Mouse (Mus musculus): ENCODE measurements at regions not wholly inside any gene's neighbourhood (a gene's known extent, or its start where the extent isn't known, plus 50 kb on each side); places are given as distances from the start of the nearest gene placed in this dataset.

DNA sequence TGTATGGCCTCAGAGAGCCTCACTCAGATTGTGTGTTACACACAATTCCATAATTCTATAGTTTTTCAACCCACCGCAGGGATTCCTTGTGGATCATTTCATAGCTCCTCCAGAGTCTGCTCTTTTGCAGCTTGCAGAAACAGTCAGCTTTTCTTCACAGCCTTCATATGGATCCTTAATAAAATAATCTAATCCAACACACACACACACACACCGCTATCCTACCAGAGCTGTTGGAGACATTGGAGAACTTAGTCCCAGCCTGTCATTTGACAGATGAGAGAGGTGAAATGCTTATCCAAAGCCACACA lies 71.2 kb upstream of the Foxo1 start:
- DNase-seq (ENCODE audit: low read depth) = no peak

DNA sequence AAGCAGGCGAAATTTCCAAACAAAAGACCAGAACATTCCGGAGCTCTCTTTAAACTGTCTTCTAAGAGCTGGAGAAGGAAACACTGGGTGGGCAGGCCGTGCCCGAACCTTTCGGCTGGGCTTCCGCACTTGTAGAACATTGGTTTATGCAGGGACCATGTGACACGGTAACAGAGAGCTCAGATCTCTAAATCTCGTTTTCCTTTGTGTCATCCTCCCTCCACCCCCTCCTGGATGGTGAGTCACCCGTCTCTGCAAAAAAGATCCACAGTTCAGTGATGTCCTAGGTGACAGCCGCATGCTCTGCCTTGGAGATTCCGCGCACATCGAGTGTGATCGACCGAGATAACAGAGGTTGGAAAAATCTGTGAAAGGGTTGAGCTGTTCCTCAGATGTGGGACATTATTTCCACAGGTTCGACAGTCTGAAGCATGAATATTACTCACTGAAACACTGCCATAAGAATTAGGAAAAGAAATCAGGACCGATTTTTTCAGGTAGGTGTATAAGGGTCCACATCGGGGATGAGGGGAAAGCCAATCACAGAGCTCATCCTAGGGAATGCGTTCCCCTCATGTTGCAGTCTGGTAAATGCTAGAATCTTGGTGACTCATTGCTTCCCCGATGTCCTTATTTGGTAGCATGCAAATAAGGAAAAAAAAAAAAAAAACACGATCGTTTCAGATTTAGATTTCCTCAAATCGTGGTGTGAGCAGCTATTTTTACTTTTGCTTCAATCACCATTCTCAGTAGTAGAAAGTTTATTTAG lies 70.0 kb upstream of the Foxo1 start:
- DNase-seq (ENCODE audit: low read depth) = no peak

DNA sequence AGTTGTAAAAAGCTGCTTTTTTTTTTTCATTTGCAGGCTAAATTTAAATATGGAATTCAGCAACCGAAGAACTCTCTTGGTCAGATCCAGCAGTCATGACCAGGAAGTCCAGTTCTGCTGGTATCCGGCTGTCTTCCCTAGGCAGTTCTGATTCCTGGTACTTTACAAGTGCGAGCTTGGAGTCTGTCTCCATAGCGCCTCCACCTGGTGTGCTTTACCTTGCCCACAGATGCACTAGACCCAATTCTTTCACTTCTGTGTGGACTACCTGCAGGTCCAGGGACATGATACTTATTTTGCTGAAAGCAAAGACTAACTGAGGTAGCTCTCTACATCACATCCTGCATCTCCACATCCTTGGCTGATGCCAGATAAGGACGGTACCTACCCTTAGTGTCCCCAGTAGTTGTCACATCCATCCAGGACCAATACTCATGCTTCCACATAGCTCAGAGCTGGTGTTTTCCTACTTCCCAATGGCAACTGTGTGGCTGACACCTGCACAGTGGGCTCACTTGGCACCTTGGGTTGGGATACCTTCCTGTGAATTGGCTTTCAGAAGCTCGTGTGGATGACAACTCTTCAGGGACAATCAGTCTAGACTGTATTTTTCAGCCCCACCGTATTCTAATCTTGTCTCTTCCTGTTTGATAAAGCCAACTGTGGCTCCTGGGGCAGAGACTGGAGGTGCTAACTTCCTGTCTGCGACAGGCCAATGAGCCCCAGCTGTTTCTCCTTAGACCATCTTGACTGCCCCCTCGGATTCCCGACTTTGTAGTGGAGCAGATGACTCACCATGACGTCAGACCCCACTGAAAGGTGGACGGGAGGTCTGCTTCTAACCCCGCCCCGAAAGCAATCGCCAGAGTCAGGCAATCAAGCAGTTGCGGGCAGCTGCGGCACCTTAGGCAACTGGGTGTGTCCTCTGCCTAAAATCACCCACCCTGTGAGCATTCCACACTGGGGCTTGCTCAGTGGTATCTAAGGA lies 69.1 kb upstream of the Foxo1 start:
- DNase-seq (ENCODE audit: low read depth) = no peak

- no peak for DNase-seq (ENCODE audit: low read depth)
Observed at GRCm38 (mm10) chr3:52200106-52200505, 68.0 kb upstream of the Foxo1 start.

GRCm38 (mm10) chr3:52210556-52211302 lies 57.4 kb upstream of the Foxo1 start:
- no peak for DNase-seq (ENCODE audit: low read depth)

- DNase-seq (ENCODE audit: low read depth) = no peak
Observed at GRCm38 (mm10) chr3:52211303-52211695, 56.8 kb upstream of the Foxo1 start.

DNA sequence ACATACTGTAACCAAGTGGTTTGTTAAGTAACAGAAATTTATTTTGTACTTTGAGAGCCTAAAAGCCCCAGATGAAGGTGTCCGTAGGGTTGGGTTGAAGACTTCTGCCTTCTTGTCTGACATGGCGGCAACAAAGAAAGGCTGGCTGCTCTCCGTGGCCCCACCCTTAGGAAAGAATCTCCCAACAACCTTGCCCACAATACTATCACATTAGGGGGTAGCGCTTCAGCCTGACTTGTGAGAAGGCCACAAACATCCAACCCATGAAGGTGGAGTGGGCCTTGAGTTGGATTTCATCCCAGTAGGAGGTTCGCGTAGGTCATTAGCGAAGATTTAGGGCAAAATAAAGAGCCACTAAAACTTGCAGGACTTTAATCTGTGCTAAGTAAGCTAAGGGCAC lies 54.0 kb upstream of the Foxo1 start:
- no peak for DNase-seq (ENCODE audit: low read depth)

- DNase-seq (ENCODE audit: low read depth) = no peak
Observed at GRCm38 (mm10) chr3:52215083-52215482, 53.1 kb upstream of the Foxo1 start.
